ENCODE assay signal across 12 mouse cellular contexts in the genomic region with DNA sequence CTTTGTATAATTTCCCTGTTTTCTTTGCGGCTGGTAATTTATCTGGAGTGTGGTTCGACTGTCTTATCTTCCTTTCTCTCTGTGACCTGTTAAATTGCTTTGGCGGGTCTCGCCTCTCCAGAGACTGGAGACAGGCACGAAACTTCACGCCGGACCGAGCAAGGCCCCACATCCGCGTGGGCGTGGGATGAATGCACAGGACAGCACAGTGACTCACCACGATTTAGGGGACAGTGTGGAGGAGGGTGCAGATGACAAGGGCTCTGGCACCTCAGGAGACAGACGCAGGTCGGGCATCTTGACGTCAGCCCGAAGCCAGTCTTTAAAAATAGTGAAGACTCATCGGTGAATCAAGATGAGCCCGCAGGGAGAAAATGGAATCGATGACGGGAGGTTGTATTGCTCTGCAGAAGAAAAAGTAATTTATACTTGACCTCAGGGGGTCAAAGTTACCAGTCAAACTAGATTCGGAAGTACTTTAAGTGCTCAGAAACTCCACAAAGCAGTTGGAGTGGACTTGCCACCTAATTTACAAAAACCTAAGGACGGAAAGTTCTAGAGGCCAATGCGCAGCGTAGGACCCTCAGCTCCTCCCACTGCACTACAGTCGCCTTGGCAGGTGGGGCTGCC. TPM values are rescaled to one million over a fixed set of nuclear protein-coding genes. Genes with fewer than 3 reads are reported as not detected.
DNase-seq lines count a peak whose midpoint lies in the region; ATAC-seq and TF ChIP-seq lines count a peak whose summit lies in the region.
"Had no signal": no experiment of that assay in that cellular context is flagged by ENCODE, and none has a peak within 500 bp of the region (broad histone marks: within the 10 kb centered on the region; RNA-seq: fewer than 3 reads in every experiment).

No protein-coding gene starts in this region.

- no peak overlapping the region for H3K4me3 ChIP-seq in hindbrain, postnatal 0 days (ENCODE audit: low read length)
- no peak overlapping the region for H3K4me3 ChIP-seq in hindbrain, embryonic 14.5 days (replicated peaks; ENCODE audit: low read length)
- no peak overlapping the region for H3K4me3 ChIP-seq in midbrain, postnatal 0 days (ENCODE audit: low read depth, low read length)
- H3K4me3 ChIP-seq: forebrain, embryonic 12.5 days; liver, embryonic 12.5 days; midbrain, embryonic 12.5 days had no signal

- no peak for DNase-seq in hindbrain, postnatal 0 days (ENCODE audit: low spot score)
- DNase-seq in hindbrain, embryonic 14.5 days (ENCODE audit: low spot score), result no peak
- peak; percentile 4 for DNase-seq in retina, postnatal 1 day
- DNase-seq in retina, embryonic 14.5 days (ENCODE audit: low spot score), result no peak
- peak; percentile 37 to 50 for DNase-seq in adrenal gland, postnatal 36 days
- no peak for DNase-seq in midbrain, postnatal 0 days (ENCODE audit: low spot score)
- DNase-seq in spleen, adult 18-20 months, result no peak
- DNase-seq: layer of hippocampus, adult 9-11 months had no signal

- no peak overlapping the region for H3K4me2 ChIP-seq in hindbrain, postnatal 0 days (ENCODE audit: low read depth, low read length)
- H3K4me2 ChIP-seq in hindbrain, embryonic 14.5 days (replicated peaks), result no peak overlapping the region
- H3K4me2 ChIP-seq in midbrain, postnatal 0 days (ENCODE audit: low read depth, low read length, poor library complexity, severe bottlenecking), result no peak overlapping the region
- H3K4me2 ChIP-seq: forebrain, embryonic 12.5 days; liver, embryonic 12.5 days; midbrain, embryonic 12.5 days had no signal

- TF ChIP-seq CTCF in hindbrain, postnatal 0 days (IDR thresholded peaks at IDR 0.05; ENCODE audit: low read depth), result no peak
- TF ChIP-seq CTCF in midbrain, postnatal 0 days (IDR thresholded peaks at IDR 0.05), result no peak

- ATAC-seq in hindbrain, postnatal 0 days, result 0 out of 2 replicates have a peak, but pooled peaks have one; percentile 43
- ATAC-seq in hindbrain, embryonic 14.5 days (ENCODE audit: low FRiP score), result no peak
- no peak for ATAC-seq in midbrain, postnatal 0 days (ENCODE audit: low FRiP score)
- no peak for ATAC-seq in megakaryocyte progenitor cell, adult 5-6 weeks (replicated peaks; ENCODE audit: poor library complexity)
- ATAC-seq: liver, embryonic 12.5 days had no signal

- H3K27me3 ChIP-seq in hindbrain, postnatal 0 days (ENCODE audit: insufficient read depth, low read length), result no peaks in the 10 kb centered on the region
- H3K27me3 ChIP-seq in hindbrain, embryonic 14.5 days (ENCODE audit: control insufficient read depth, insufficient read depth, low read length), result no peaks in the 10 kb centered on the region
- H3K27me3 ChIP-seq in midbrain, postnatal 0 days (ENCODE audit: insufficient read depth, low read length), result no peaks in the 10 kb centered on the region
- H3K27me3 ChIP-seq: forebrain, embryonic 12.5 days; liver, embryonic 12.5 days; midbrain, embryonic 12.5 days had no signal

- 71% methylated on average over 25 of the region's 25 CpGs for WGBS in hindbrain, postnatal 0 days
- WGBS in hindbrain, embryonic 14.5 days, result 71% methylated on average over 25 of the region's 25 CpGs
- WGBS in midbrain, postnatal 0 days, result 72% methylated on average over 25 of the region's 25 CpGs

- no peaks in the 10 kb centered on the region for H3K36me3 ChIP-seq in hindbrain, postnatal 0 days (ENCODE audit: insufficient read depth, low read length)
- H3K36me3 ChIP-seq in hindbrain, embryonic 14.5 days (replicated peaks; ENCODE audit: control insufficient read depth, insufficient read depth), result no peaks in the 10 kb centered on the region
- no peaks in the 10 kb centered on the region for H3K36me3 ChIP-seq in midbrain, postnatal 0 days (ENCODE audit: insufficient read depth, low read length)
- H3K36me3 ChIP-seq: forebrain, embryonic 12.5 days; liver, embryonic 12.5 days; midbrain, embryonic 12.5 days had no signal

- H3K9me3 ChIP-seq in hindbrain, postnatal 0 days (ENCODE audit: low read length), result no peaks in the 10 kb centered on the region
- H3K9me3 ChIP-seq in hindbrain, embryonic 14.5 days (ENCODE audit: control insufficient read depth, low read length), result no peaks in the 10 kb centered on the region
- no peaks in the 10 kb centered on the region for H3K9me3 ChIP-seq in midbrain, postnatal 0 days (ENCODE audit: low read length)
- H3K9me3 ChIP-seq: forebrain, embryonic 12.5 days; liver, embryonic 12.5 days; midbrain, embryonic 12.5 days had no signal

- no peaks in the 10 kb centered on the region for H3K4me1 ChIP-seq in hindbrain, postnatal 0 days (ENCODE audit: insufficient read depth, low read length)
- no peaks in the 10 kb centered on the region for H3K4me1 ChIP-seq in hindbrain, embryonic 14.5 days (replicated peaks; ENCODE audit: control insufficient read depth, insufficient read depth, low read length)
- H3K4me1 ChIP-seq in midbrain, postnatal 0 days (ENCODE audit: insufficient read depth, low read length), result no peaks in the 10 kb centered on the region
- H3K4me1 ChIP-seq: liver, embryonic 12.5 days had no signal

- H3K9ac ChIP-seq in hindbrain, postnatal 0 days (replicated peaks; ENCODE audit: low read length), result no peak overlapping the region
- H3K9ac ChIP-seq in hindbrain, embryonic 14.5 days, result no peak overlapping the region
- no peak overlapping the region for H3K9ac ChIP-seq in midbrain, postnatal 0 days (replicated peaks; ENCODE audit: low read length, poor library complexity, severe bottlenecking)
- H3K9ac ChIP-seq: forebrain, embryonic 12.5 days; liver, embryonic 12.5 days; midbrain, embryonic 12.5 days had no signal

- no peak overlapping the region for H3K27ac ChIP-seq in hindbrain, postnatal 0 days
- no peak overlapping the region for H3K27ac ChIP-seq in hindbrain, embryonic 14.5 days
- peak overlapping the region; percentile 38; the same call in 1 of the 2 replicates for H3K27ac ChIP-seq in midbrain, postnatal 0 days (ENCODE audit: low read depth, low read length)
- H3K27ac ChIP-seq: forebrain, embryonic 12.5 days; liver, embryonic 12.5 days; midbrain, embryonic 12.5 days had no signal

RNA-seq across cellular contexts. Expression of gene Prelid3b, which starts 30.1 kb away (rescaled TPM):
- total RNA-seq in hindbrain, postnatal 0 days (2014; rRNA removed), result 50.0 and 50.9 TPM in 2 replicates
- 90.5 and 91.9 TPM in 2 replicates for polyA plus RNA-seq in hindbrain, postnatal 0 days (2015; fragmentation: Nextera tagmentation; extraction: Ambion mirVana)
- 108 and 118 TPM in 2 replicates for polyA plus RNA-seq in hindbrain, embryonic 14.5 days (2014; fragmentation: Nextera tagmentation; extraction: Ambion mirVana)
- 100 to 1,000 TPM; 121 to 124 TPM for total RNA-seq in adrenal gland, postnatal 36 days (2021)
- total RNA-seq in midbrain, postnatal 0 days (2014; rRNA removed), result 61.0 and 63.4 TPM in 2 replicates
- 93.5 and 96.6 TPM in 2 replicates for polyA plus RNA-seq in midbrain, postnatal 0 days (2015; fragmentation: Nextera tagmentation; extraction: Ambion mirVana)
- total RNA-seq in megakaryocyte progenitor cell, adult 5-6 weeks (2015), result 85.8 and 87.2 TPM in 2 replicates
- total RNA-seq in megakaryocyte progenitor cell, adult 5-6 weeks (2017), result 145 and 157 TPM in 2 replicates

RNA-seq across cellular contexts. Expression of gene Atp5e, which starts 39.0 kb away (rescaled TPM):
- 397 and 488 TPM in 2 replicates for total RNA-seq in hindbrain, postnatal 0 days (2014; rRNA removed)
- 925 and 953 TPM in 2 replicates for polyA plus RNA-seq in hindbrain, postnatal 0 days (2015; fragmentation: Nextera tagmentation; extraction: Ambion mirVana)
- polyA plus RNA-seq in hindbrain, embryonic 14.5 days (2014; fragmentation: Nextera tagmentation; extraction: Ambion mirVana), result 793 and 981 TPM in 2 replicates
- total RNA-seq in adrenal gland, postnatal 36 days (2021), result 100 to 1,000 TPM; 528 to 595 TPM
- total RNA-seq in midbrain, postnatal 0 days (2014; rRNA removed), result 553 TPM in 2 replicates
- 832 and 847 TPM in 2 replicates for polyA plus RNA-seq in midbrain, postnatal 0 days (2015; fragmentation: Nextera tagmentation; extraction: Ambion mirVana)
- 546 and 547 TPM in 2 replicates for total RNA-seq in megakaryocyte progenitor cell, adult 5-6 weeks (2015)
- 250 and 276 TPM in 2 replicates for total RNA-seq in megakaryocyte progenitor cell, adult 5-6 weeks (2017)

RNA-seq across cellular contexts. Expression of gene Tubb1, which starts 52.5 kb away (rescaled TPM):
- total RNA-seq in hindbrain, postnatal 0 days (2014; rRNA removed), result 1.0 TPM in 1 of 2 replicates, not detected in the other
- polyA plus RNA-seq in hindbrain, postnatal 0 days (2015; fragmentation: Nextera tagmentation; extraction: Ambion mirVana), result 0.13 TPM in 1 of 2 replicates, not detected in the other
- polyA plus RNA-seq in hindbrain, embryonic 14.5 days (2014; fragmentation: Nextera tagmentation; extraction: Ambion mirVana), result 0.82 and 0.93 TPM in 2 replicates
- under 1 TPM; 0.40 to 0.86 TPM for total RNA-seq in adrenal gland, postnatal 36 days (2021)
- total RNA-seq in midbrain, postnatal 0 days (2014; rRNA removed), result 0.11 and 0.33 TPM in 2 replicates
- polyA plus RNA-seq in midbrain, postnatal 0 days (2015; fragmentation: Nextera tagmentation; extraction: Ambion mirVana), result 0.16 and 0.25 TPM in 2 replicates
- not detected in 2 replicates for total RNA-seq in megakaryocyte progenitor cell, adult 5-6 weeks (2015)
- 0.30 TPM in 1 of 2 replicates, not detected in the other for total RNA-seq in megakaryocyte progenitor cell, adult 5-6 weeks (2017)

Comparison
In these comparisons a context has a peak if more than half of its experiments do, and no peak if none do; other contexts are left out.
1. DNase-seq: peak in retina, postnatal 1 day (single experiment) and adrenal gland, postnatal 36 days (2 of 2); none in hindbrain, postnatal 0 days (single experiment), hindbrain, embryonic 14.5 days (single experiment), retina, embryonic 14.5 days (single experiment), midbrain, postnatal 0 days (single experiment) and spleen, adult 18-20 months (0 of 2).